Mouse (Mus musculus) adrenal gland, postnatal 25 days (tissue): ENCODE results near the gene Slc44a1. TPM values are rescaled to one million over a fixed set of nuclear protein-coding genes. Genes with fewer than 3 reads are reported as not detected.

Experiments used
- DNase-seq: peaks from one replicate; pipeline ENCODE4 v3.0.0; 2021; ENCODE audit warnings: mixed read lengths
- total RNA-seq: library from RNA; stranded (reverse); gene quantifications from 2 replicates; pipeline ENCODE4 v1.2.3, GENCODE M21; 2021

The Slc44a1 gene
- total RNA-seq, 1 experiment from 2014 or later, result 113 TPM

DNA sequence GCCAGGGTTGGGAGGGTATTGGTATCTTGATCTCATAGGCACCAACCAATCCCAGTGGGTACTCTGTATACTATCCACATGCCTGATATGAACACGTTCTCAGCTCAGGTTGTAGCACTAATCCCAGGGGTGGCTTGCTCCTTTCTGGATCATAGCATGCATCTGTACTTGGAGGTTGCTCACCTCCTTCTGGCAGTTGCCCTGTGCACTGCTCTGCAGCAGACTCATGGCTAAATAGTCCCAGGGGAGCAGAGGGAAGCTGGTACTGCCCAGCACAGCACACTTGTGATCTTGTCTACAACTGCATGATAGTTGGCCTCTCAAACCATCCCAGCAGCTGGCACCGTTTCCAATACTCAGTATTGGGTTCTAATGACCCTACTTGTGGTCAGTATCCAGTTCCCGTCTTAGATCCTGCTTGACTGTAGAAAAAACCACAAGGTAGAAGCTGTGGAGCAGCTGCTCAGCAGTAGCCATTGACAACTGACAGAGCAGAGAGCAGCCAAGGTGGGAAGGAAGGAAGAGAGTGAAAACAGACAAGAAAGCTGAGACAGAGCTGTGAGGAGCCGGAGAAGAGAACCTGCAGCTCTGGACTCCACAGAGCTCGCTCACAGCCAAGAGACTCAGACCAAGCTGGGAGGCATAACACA, 174.5 kb downstream of the Slc44a1 start:
- DNase-seq, result no peak

DNA sequence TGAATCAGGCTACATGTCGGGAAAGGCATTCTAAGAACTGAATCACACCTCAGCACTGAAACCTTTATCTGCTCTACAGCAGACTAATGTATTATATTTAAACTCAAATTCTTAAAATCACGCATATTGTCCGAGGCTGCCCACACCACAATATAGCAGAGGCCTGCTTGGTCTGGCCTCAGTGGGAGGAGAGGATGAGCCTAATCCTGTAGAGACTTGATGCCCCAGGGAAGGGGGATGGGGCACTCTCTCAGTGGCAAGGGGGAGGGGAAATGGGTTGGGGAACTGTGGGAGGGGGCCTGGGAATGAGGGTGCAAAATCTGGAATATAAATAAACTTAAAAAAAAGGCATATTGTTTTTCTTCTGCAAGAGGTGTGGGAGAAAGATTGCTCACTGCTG, 177.8 kb downstream of the Slc44a1 start:
- no peak for DNase-seq

DNA sequence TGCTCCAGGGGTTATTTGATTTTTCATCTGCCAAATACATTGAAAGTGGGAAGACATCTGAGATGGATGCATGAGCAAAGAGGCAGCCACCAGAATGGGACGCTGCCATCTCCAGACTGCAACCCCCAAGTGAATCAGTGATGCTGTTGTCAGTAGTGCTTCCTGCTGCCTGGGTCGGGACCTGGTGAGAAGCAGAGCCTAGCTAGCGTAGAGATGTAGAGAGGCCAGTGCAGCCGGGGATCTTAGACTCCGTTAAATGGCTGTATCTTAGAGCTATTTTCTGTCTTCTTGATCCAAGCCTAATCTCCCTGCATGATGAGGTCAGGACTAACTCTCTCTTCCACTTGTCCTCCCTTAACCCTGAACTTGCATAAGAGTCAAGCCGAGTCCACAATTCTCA, 179.9 kb downstream of the Slc44a1 start:
- DNase-seq, result no peak

DNA sequence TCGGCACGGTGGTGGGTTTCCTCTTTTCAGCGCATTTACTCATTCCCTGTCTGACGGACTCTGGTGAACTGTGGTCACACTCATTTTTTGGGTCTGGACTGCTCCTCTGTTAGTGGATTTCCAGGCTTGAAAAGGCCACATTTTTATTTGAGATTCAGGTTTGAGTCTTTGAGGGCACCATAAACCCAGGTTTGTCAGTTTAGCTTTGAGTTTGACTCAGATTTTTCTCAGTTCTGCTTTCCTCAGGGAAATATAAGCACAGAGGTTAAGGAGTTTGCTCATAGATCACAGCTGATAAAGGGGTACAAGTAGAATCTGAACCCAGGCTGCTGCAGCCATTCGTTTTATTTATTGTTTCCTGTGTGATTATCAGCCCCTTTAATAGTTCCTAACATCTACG, 180.9 kb downstream of the Slc44a1 start:
- no peak for DNase-seq

- DNase-seq, result no peak
Observed at GRCm38 (mm10) chr4:53621490-53621889, 181.3 kb downstream of the Slc44a1 start.

- no peak for DNase-seq
Observed at GRCm38 (mm10) chr4:53623711-53624110, 183.5 kb downstream of the Slc44a1 start.

DNA sequence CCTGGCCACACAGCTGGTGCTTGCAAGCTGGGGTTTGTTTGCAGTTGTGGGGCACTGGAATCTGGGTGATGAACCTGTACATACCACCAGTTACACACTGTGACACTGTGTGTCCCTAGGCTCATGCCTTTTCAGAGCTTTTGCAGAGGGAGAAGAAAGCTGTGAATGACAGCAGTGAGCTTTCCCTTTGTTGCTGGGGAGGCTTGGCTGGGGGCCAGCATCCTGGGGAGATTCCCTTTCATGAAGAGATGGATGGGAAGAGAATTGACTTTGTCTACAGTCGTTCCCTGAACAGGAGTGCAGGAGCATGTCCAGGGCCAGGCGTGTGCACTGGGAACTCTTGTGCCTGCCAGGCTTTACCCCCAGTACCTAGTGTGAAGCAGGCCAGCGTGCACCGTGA, 184.6 kb downstream of the Slc44a1 start:
- peak; percentile 58 for DNase-seq

DNA sequence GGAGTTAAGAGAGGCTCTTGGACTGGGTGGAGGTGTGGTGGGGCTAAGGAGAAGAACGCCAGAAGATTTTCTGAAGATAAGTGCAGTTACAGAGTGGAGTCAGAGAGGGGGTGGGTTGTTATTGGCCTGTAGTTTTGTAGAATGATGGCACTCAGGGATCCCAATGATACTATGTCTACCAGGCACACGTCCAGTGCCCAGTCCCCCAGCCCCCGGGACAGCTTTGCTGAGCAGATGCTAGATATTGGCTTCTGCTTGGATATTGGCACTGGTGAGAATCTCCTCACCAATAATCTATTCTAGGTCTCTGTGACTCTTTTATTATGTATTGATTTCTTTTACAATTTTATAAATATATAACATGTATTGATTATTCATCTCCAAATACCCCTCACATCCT, 185.1 kb downstream of the Slc44a1 start:
- DNase-seq, result no peak

- no peak for DNase-seq
Observed at GRCm38 (mm10) chr4:53628924-53629323, 188.7 kb downstream of the Slc44a1 start.

DNA sequence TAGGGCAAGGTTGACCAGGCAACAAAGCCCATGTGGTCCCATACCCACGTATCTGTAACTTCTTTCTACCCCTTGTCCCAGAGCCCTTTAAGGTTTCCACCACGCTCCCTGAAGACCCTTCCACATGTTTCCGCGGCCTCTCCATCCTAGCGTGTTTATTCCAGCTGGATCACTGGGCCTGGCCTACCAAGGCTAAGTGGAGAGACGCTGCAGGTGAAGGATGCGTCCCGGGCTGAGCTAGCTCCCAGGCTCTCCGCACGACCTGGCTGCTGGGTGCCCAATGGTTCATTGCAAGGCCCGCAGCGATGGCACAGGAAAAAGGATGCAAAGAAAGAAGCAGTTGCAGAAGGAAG, 190.7 kb downstream of the Slc44a1 start:
- DNase-seq, result no peak

DNA sequence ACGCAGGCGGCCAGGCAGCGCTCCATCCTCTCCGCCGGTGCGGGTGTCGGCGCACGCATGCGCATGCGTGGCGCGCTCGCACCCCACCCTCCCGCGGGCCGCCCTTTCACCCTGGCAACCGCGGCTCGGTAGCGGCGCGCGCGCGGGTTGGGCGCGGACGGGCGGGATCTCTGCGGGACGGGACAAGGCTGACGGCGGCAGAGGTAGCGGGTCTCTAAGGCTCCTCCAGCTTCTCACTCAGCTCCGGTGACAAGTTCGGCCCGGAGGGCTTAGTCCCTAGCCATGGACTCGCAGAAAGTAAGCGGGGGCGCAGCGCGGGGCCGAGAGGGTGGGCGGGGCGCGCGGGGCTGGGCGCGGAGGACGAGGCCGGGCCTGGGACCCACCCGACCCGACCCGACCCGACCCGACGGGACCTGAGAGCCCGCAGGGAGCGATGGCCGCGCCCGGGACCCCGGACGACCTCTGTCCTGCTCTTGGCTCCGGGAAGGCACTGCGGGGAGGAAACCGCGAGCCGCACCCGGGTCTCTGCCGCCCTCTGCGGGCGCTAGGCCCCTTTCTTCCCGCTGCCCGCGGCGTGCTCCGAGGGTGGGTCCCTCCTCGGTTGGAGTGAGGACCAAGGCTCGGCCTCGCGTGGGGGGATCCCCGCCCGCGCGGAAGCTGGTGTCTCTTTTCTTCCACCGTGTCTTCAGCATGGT, 191.2 kb downstream of the Slc44a1 start, which contains the start of gene Fsd1l:
TSS of gene Fsd1l (plus strand) at position 156 of the 695 bp plus-strand sequence.
- peak; percentile 85 for DNase-seq

DNA sequence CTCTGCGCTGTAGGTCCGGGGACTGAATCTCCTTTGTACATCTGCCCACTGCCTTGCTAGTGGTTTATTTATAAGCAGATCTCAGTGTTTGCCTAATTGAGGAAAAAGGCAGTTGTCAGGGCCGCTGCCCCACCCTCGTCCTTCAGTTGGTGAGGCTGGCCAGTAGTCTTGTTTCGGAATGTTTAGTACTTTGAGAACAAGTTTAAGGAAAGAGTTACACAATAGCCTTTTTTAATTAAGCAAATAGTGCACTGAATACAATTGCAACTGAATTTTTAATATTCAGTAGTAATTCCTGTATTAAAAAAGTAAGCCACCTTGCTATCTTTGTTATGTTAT, 191.8 kb downstream of the Slc44a1 start:
- DNase-seq, result no peak

GRCm38 (mm10) chr4:53635336-53635735, 195.1 kb downstream of the Slc44a1 start:
- no peak for DNase-seq

DNA sequence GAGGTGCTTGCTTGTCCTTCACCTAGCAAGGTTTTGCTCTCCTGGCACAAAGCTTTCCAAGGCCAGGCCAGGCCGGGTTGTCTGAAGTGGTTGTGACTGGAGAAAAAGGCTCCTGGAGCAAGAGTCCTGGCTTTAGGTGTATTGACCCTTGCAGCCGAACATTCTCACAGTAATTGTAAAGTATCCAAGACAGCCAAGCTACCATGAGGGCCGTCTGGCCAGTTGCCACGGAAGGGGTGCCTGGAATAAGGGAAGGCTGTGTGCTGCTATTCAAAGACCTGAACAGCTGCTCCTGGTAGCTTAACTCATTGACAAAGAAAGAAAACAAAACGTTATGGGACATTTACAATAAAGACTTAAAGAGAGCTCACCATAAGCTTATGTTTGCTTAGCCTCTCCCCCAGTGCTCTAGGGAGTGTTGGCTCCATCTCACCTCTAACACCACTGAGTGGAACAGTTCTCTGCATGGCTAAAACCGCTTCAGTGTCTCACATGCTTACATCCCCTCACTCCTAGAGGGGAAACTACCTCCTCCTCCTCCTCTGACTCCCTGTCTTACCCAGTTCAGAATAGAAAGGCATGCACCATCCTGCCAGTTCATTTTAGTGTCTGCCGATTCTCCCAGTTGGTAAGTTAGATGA, 197.2 kb downstream of the Slc44a1 start:
- DNase-seq, result no peak

- DNase-seq, result no peak
Observed at GRCm38 (mm10) chr4:53638549-53639123, 198.4 kb downstream of the Slc44a1 start.

DNA sequence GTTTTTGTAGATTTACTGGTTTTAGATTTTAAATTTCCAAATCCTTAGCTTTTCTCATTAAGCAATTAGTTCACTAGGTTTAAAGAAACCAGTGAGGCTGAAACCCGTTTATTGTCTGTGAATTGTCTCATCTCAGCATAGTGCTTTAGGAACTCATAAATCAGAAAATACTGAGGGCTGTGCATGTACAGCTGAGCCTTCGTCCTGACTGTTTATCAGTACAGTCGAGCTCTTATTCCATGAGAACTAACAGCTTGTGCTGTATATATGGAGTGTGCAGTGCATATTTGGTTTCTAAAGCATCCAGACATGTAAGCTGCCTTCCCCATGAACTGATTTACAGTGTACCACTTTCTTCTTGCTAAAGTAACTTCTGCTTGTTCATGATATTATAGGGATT, 217.8 kb downstream of the Slc44a1 start:
- no peak for DNase-seq

DNA sequence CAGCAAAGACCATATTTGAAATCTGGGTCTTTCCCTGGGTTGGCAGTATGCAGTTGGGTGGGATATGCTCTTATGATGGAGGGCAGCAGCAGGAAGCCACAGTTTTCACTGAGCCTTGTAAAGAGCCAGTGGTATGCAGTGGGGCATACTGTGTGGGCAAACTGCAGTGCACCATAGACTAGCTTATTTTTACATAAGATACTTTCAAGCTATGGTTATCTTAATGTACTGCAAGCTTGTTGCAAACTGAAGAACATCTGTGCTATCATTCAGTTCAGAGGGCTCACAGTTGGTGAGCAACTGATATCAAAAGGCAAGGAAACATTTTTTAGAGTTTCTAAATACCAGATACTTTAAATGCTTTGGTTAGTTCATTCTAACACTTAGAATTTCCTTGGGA, 220.5 kb downstream of the Slc44a1 start:
- DNase-seq, result no peak

Other genes starting within 250 kb of the Slc44a1 start
- gene Fsd1l, start 191.1 kb downstream of the Slc44a1 start, total RNA-seq, result 7.1 and 10.2 TPM in 2 replicates